Mouse (Mus musculus): ENCODE data around the gene Mrpl34. TPM values are rescaled to one million over a fixed set of nuclear protein-coding genes. Genes with fewer than 3 reads are reported as not detected.

Gene Mrpl34
- total RNA-seq, 1 experiment = 135 TPM

GRCm38 (mm10) chr8:71472601-71473386 is 8.0 kb downstream of the Mrpl34 start:
- no peaks in the 10 kb centered on the region for H3K9me3 ChIP-seq (ENCODE audit: control insufficient read depth, insufficient read depth, low read depth, low read length)
- no peak overlapping the region for H3K9ac ChIP-seq (ENCODE audit: insufficient read depth, low read depth, low read length, poor library complexity, severe bottlenecking)
- H3K4me3 ChIP-seq (ENCODE audit: insufficient read depth in 1 of 2, low read depth in 1 of 2, low read length in 2 of 2, poor library complexity in 1 of 2, severe bottlenecking in 1 of 2) = no peak overlapping the region
- in situ Hi-C loops (cut with MboI; ENCODE audit: low sequenced_read_pairs in 2 of 2, unreplicated experiment in 2 of 2) = no loop called here
- no peak for DNase-seq (ENCODE audit: low read depth, low spot score)
- peaks cover 37% of the 10 kb centered on the region for H3K36me3 ChIP-seq (ENCODE audit: control insufficient read depth, insufficient read depth, low read length, poor library complexity, severe bottlenecking)
- no peak overlapping the region for H3K27ac ChIP-seq (ENCODE audit: insufficient read depth, low read depth, low read length, poor library complexity, severe bottlenecking)
- TF ChIP-seq HCFC1 (IDR thresholded peaks at IDR 0.05; ENCODE audit: borderline replicate concordance, insufficient read depth, low read length) (no peak), CHD2 (IDR thresholded peaks at IDR 0.05; ENCODE audit: low read depth, low read length) (no peak), ZC3H11A (IDR thresholded peaks at IDR 0.05; ENCODE audit: borderline replicate concordance, low read depth, low read length) (no peak), ZNF384 (IDR thresholded peaks at IDR 0.05; ENCODE audit: low read depth, low read length) (no peak), MAFK (IDR thresholded peaks at IDR 0.05; ENCODE audit: insufficient read depth, low read depth, low read length) (no peak)
- H3K4me1 ChIP-seq (ENCODE audit: control insufficient read depth in 2 of 2, insufficient read depth in 2 of 2, low read length in 2 of 2, poor library complexity in 1 of 2) = peaks cover 2 to 11% of the 10 kb centered on the region in 2 experiments; a peak in 2 of 4 replicates

GRCm38 (mm10) chr8:71474344-71474743 is 9.6 kb downstream of the Mrpl34 start:
- Histone ChIP-seq H3K4me1 (ENCODE audit: control insufficient read depth in 2 of 2, insufficient read depth in 2 of 2, low read length in 2 of 2, poor library complexity in 1 of 2) (peaks cover 0 to 11% of the 10 kb centered on the region in 2 experiments; a peak in 2 of 4 replicates), H3K36me3 (ENCODE audit: control insufficient read depth, insufficient read depth, low read length, poor library complexity, severe bottlenecking) (peaks cover 37% of the 10 kb centered on the region), H3K9ac (ENCODE audit: insufficient read depth, low read depth, low read length, poor library complexity, severe bottlenecking) (no peak overlapping the region), H3K9me3 (ENCODE audit: control insufficient read depth, insufficient read depth, low read depth, low read length) (no peaks in the 10 kb centered on the region), H3K27ac (ENCODE audit: insufficient read depth, low read depth, low read length, poor library complexity, severe bottlenecking) (no peak overlapping the region), H3K4me3 (ENCODE audit: insufficient read depth in 1 of 2, low read depth in 1 of 2, low read length in 2 of 2, poor library complexity in 1 of 2, severe bottlenecking in 1 of 2) (no peak overlapping the region)
- no peak for TF ChIP-seq ZC3H11A (IDR thresholded peaks at IDR 0.05; ENCODE audit: borderline replicate concordance, low read depth, low read length)
- no peak for TF ChIP-seq MAFK (IDR thresholded peaks at IDR 0.05; ENCODE audit: insufficient read depth, low read depth, low read length)
- no peak for TF ChIP-seq ZNF384 (IDR thresholded peaks at IDR 0.05; ENCODE audit: low read depth, low read length)
- no peak for TF ChIP-seq CHD2 (IDR thresholded peaks at IDR 0.05; ENCODE audit: low read depth, low read length)
- no peak for TF ChIP-seq HCFC1 (IDR thresholded peaks at IDR 0.05; ENCODE audit: borderline replicate concordance, insufficient read depth, low read length)
- no peak for DNase-seq (ENCODE audit: low read depth, low spot score)
- in situ Hi-C loops (cut with MboI; ENCODE audit: low sequenced_read_pairs in 2 of 2, unreplicated experiment in 2 of 2) = no loop called here

GRCm38 (mm10) chr8:71474785-71475701 is 10.3 kb downstream of the Mrpl34 start:
- Histone ChIP-seq H3K9me3 (ENCODE audit: control insufficient read depth, insufficient read depth, low read depth, low read length) (no peaks in the 10 kb centered on the region), H3K27ac (ENCODE audit: insufficient read depth, low read depth, low read length, poor library complexity, severe bottlenecking) (no peak overlapping the region), H3K4me1 (ENCODE audit: control insufficient read depth in 2 of 2, insufficient read depth in 2 of 2, low read length in 2 of 2, poor library complexity in 1 of 2) (peaks cover 0 to 11% of the 10 kb centered on the region in 2 experiments; a peak in 1 of 4 replicates), H3K36me3 (ENCODE audit: control insufficient read depth, insufficient read depth, low read length, poor library complexity, severe bottlenecking) (peaks cover 37% of the 10 kb centered on the region), H3K9ac (ENCODE audit: insufficient read depth, low read depth, low read length, poor library complexity, severe bottlenecking) (no peak overlapping the region), H3K4me3 (ENCODE audit: insufficient read depth in 1 of 2, low read depth in 1 of 2, low read length in 2 of 2, poor library complexity in 1 of 2, severe bottlenecking in 1 of 2) (no peak overlapping the region)
- in situ Hi-C loops (cut with MboI; ENCODE audit: low sequenced_read_pairs in 2 of 2, unreplicated experiment in 2 of 2) = no loop called here
- TF ChIP-seq ZNF384 (IDR thresholded peaks at IDR 0.05; ENCODE audit: low read depth, low read length) = no peak
- TF ChIP-seq CHD2 (IDR thresholded peaks at IDR 0.05; ENCODE audit: low read depth, low read length) = no peak
- no peak for TF ChIP-seq ZC3H11A (IDR thresholded peaks at IDR 0.05; ENCODE audit: borderline replicate concordance, low read depth, low read length)
- no peak for TF ChIP-seq MAFK (IDR thresholded peaks at IDR 0.05; ENCODE audit: insufficient read depth, low read depth, low read length)
- TF ChIP-seq HCFC1 (IDR thresholded peaks at IDR 0.05; ENCODE audit: borderline replicate concordance, insufficient read depth, low read length) = no peak
- DNase-seq (ENCODE audit: low read depth, low spot score) = no peak

GRCm38 (mm10) chr8:71475702-71476075 is 10.9 kb downstream of the Mrpl34 start:
- Histone ChIP-seq H3K36me3 (ENCODE audit: control insufficient read depth, insufficient read depth, low read length, poor library complexity, severe bottlenecking) (peaks cover 35% of the 10 kb centered on the region), H3K4me3 (ENCODE audit: insufficient read depth in 1 of 2, low read depth in 1 of 2, low read length in 2 of 2, poor library complexity in 1 of 2, severe bottlenecking in 1 of 2) (peak overlapping the region; percentile 60 to 81; a peak in 3 of 4 replicates), H3K9me3 (ENCODE audit: control insufficient read depth, insufficient read depth, low read depth, low read length) (no peaks in the 10 kb centered on the region), H3K4me1 (ENCODE audit: control insufficient read depth in 2 of 2, insufficient read depth in 2 of 2, low read length in 2 of 2, poor library complexity in 1 of 2) (peaks cover 0 to 8% of the 10 kb centered on the region in 2 experiments; a peak in 1 of 4 replicates), H3K27ac (ENCODE audit: insufficient read depth, low read depth, low read length, poor library complexity, severe bottlenecking) (no peak overlapping the region), H3K9ac (ENCODE audit: insufficient read depth, low read depth, low read length, poor library complexity, severe bottlenecking) (no peak overlapping the region)
- DNase-seq (ENCODE audit: low read depth, low spot score) = no peak
- in situ Hi-C loops (cut with MboI; ENCODE audit: low sequenced_read_pairs in 2 of 2, unreplicated experiment in 2 of 2) = no loop called here
- no peak for TF ChIP-seq ZNF384 (IDR thresholded peaks at IDR 0.05; ENCODE audit: low read depth, low read length)
- no peak for TF ChIP-seq ZC3H11A (IDR thresholded peaks at IDR 0.05; ENCODE audit: borderline replicate concordance, low read depth, low read length)
- no peak for TF ChIP-seq MAFK (IDR thresholded peaks at IDR 0.05; ENCODE audit: insufficient read depth, low read depth, low read length)
- no peak for TF ChIP-seq CHD2 (IDR thresholded peaks at IDR 0.05; ENCODE audit: low read depth, low read length)
- TF ChIP-seq HCFC1 (IDR thresholded peaks at IDR 0.05; ENCODE audit: borderline replicate concordance, insufficient read depth, low read length) = no peak

Measured in ES-E14 (cell line).